Mouse (Mus musculus) heart, postnatal 4 days (tissue): ENCODE measurements around the gene A130010J15Rik. TPM values are rescaled to one million over a fixed set of nuclear protein-coding genes. Genes with fewer than 3 reads are reported as not detected.

Source experiments
- DNase-seq: peaks from one replicate; pipeline ENCODE4 v3.0.0; 2021
- total RNA-seq, 2 experiments: library from RNA; stranded (reverse); gene quantifications; 2 replicates each; pipeline ENCODE4 v1.2.3; 2021

A130010J15Rik gene
- total RNA-seq, result 1 to 10 TPM; 5.3 to 7.8 TPM

- DNase-seq, result no peak
These were observed at the start of gene A130010J15Rik for GRCm38 (mm10) chr1:193167746-193168145. Gene A130010J15Rik (plus strand): TSS chr1:193168046.

GRCm38 (mm10) chr1:193122793-193123192, 45.1 kb upstream of the A130010J15Rik start:
- DNase-seq, result no peak

- DNase-seq, result no peak
These were observed 44.6 kb upstream of the A130010J15Rik start for GRCm38 (mm10) chr1:193123290-193123689.

- DNase-seq, result no peak
These were observed 42.0 kb upstream of the A130010J15Rik start for GRCm38 (mm10) chr1:193125835-193126234.

- no peak for DNase-seq
These were observed 39.8 kb upstream of the A130010J15Rik start for GRCm38 (mm10) chr1:193128055-193128454.

GRCm38 (mm10) chr1:193129321-193129720, 38.5 kb upstream of the A130010J15Rik start:
- no peak for DNase-seq

- DNase-seq, result peak; percentile 99
These were observed 37.9 kb upstream of the A130010J15Rik start, which contains the start of gene Diexf for GRCm38 (mm10) chr1:193129786-193130455. Gene Diexf (minus strand): TSS chr1:193130272.

GRCm38 (mm10) chr1:193130456-193130825, 37.4 kb upstream of the A130010J15Rik start:
- DNase-seq, result no peak

- no peak for DNase-seq
These were observed 37.0 kb upstream of the A130010J15Rik start for GRCm38 (mm10) chr1:193130839-193131238.

- no peak for DNase-seq
These were observed 36.4 kb upstream of the A130010J15Rik start for GRCm38 (mm10) chr1:193131311-193131948.

GRCm38 (mm10) chr1:193132385-193132784, 35.5 kb upstream of the A130010J15Rik start:
- no peak for DNase-seq

GRCm38 (mm10) chr1:193133726-193134125, 34.1 kb upstream of the A130010J15Rik start:
- DNase-seq, result no peak

- DNase-seq, result no peak
These were observed 29.8 kb upstream of the A130010J15Rik start for GRCm38 (mm10) chr1:193138087-193138486.

- no peak for DNase-seq
These were observed 29.2 kb upstream of the A130010J15Rik start for GRCm38 (mm10) chr1:193138669-193139068.

GRCm38 (mm10) chr1:193141118-193141517, 26.7 kb upstream of the A130010J15Rik start:
- no peak for DNase-seq

- no peak for DNase-seq
These were observed 25.3 kb upstream of the A130010J15Rik start for GRCm38 (mm10) chr1:193142517-193143062.

- no peak for DNase-seq
These were observed 23.3 kb upstream of the A130010J15Rik start for GRCm38 (mm10) chr1:193144516-193144915.

GRCm38 (mm10) chr1:193145101-193145500, 22.7 kb upstream of the A130010J15Rik start:
- DNase-seq, result no peak

- DNase-seq, result no peak
These were observed 21.4 kb upstream of the A130010J15Rik start for GRCm38 (mm10) chr1:193146416-193146815.

- no peak for DNase-seq
These were observed 18.6 kb upstream of the A130010J15Rik start for GRCm38 (mm10) chr1:193149231-193149630.

- no peak for DNase-seq
These were observed 16.7 kb upstream of the A130010J15Rik start for GRCm38 (mm10) chr1:193151134-193151533.

- peak; percentile 68 for DNase-seq
These were observed 15.0 kb upstream of the A130010J15Rik start, which contains the start of gene Irf6 for GRCm38 (mm10) chr1:193152872-193153271. Gene Irf6 (plus strand): TSS chr1:193153111.

GRCm38 (mm10) chr1:193153561-193153960, 14.3 kb upstream of the A130010J15Rik start:
- DNase-seq, result no peak
